Mouse (Mus musculus): ENCODE results near the gene Phf3. TPM values are rescaled to one million over a fixed set of nuclear protein-coding genes. Genes with fewer than 3 reads are reported as not detected.

Gene Phf3
- polyA plus RNA-seq, 1 experiment: 52.8 TPM

- H3K4me3 ChIP-seq (replicated peaks; ENCODE audit: insufficient read depth, low read depth, low read length): no peak overlapping the region
- no peak for TF ChIP-seq POLR2A (IDR thresholded peaks at IDR 0.05; ENCODE audit: borderline replicate concordance, insufficient read depth, low read length)
- TF ChIP-seq CTCF (IDR thresholded peaks at IDR 0.05; ENCODE audit: borderline replicate concordance, insufficient read depth, low read depth, low read length): no peak
- WGBS: 88% methylated on average over 3 of the region's 3 CpGs
- H3K27me3 ChIP-seq (ENCODE audit: control insufficient read depth, insufficient read depth, low read length): no peaks in the 10 kb centered on the region
- peaks cover 3% of the 10 kb centered on the region for H3K4me1 ChIP-seq (ENCODE audit: control insufficient read depth, insufficient read depth, low read length)
- no peak for DNase-seq
- H3K27ac ChIP-seq (ENCODE audit: insufficient read depth, low read length): no peak overlapping the region
These were observed 21.8 kb downstream of the Phf3 start for GRCm38 (mm10) chr1:30851920-30852319.

DNA sequence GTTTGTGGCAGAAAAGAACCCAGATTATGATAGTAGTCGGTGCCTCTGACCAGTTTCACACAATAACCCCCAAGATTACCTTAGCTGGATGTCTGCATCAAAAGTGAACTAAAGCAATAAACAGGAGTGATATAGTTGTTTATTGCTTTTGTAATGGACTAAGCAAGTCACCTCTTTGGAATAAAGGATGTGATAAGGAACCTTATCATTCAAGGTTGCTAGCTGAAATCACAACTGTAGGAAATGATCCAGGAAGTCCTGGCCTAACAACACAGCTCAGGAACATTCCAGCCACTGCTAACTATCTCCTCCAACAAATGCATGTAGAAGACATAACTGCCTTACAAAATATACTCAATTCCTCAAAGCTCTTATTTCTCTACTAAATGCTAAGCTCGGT is 22.8 kb downstream of the Phf3 start:
- 92% methylated on average over 2 of the region's 2 CpGs for WGBS
- Histone ChIP-seq H3K4me1 (ENCODE audit: control insufficient read depth, insufficient read depth, low read length) (peaks cover 5% of the 10 kb centered on the region), H3K27me3 (ENCODE audit: control insufficient read depth, insufficient read depth, low read length) (no peaks in the 10 kb centered on the region), H3K4me3 (replicated peaks; ENCODE audit: insufficient read depth, low read depth, low read length) (no peak overlapping the region), H3K27ac (ENCODE audit: insufficient read depth, low read length) (no peak overlapping the region)
- TF ChIP-seq POLR2A (IDR thresholded peaks at IDR 0.05; ENCODE audit: borderline replicate concordance, insufficient read depth, low read length) (no peak), CTCF (IDR thresholded peaks at IDR 0.05; ENCODE audit: borderline replicate concordance, insufficient read depth, low read depth, low read length) (no peak)
- DNase-seq: no peak

DNA sequence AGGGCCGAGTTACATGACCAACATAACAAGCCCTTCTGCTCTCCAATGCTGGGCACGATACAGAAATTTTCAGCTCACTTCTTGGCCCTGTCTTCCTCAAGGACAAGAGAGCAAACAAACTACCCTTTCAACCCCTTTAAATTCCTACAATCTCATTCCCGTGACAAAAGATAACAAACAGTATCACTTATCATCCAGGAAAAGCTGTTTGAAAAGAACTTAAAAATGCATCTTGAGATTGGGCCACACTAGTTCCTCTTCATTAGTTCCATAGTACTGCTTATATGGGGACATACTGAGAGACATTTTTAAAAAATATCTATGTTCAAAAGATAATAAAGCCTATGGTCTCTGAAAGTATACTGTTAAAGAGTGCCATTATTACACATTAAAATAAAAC is 23.8 kb downstream of the Phf3 start:
- no peak overlapping the region for H3K4me3 ChIP-seq (replicated peaks; ENCODE audit: insufficient read depth, low read depth, low read length)
- H3K4me1 ChIP-seq (ENCODE audit: control insufficient read depth, insufficient read depth, low read length): peaks cover 5% of the 10 kb centered on the region
- H3K27ac ChIP-seq (ENCODE audit: insufficient read depth, low read length): no peak overlapping the region
- no peak for DNase-seq
- H3K27me3 ChIP-seq (ENCODE audit: control insufficient read depth, insufficient read depth, low read length): no peaks in the 10 kb centered on the region
- TF ChIP-seq POLR2A (IDR thresholded peaks at IDR 0.05; ENCODE audit: borderline replicate concordance, insufficient read depth, low read length): no peak
- no peak for TF ChIP-seq CTCF (IDR thresholded peaks at IDR 0.05; ENCODE audit: borderline replicate concordance, insufficient read depth, low read depth, low read length)
- 78% methylated on average over 3 of the region's 3 CpGs for WGBS

- Histone ChIP-seq H3K27me3 (ENCODE audit: control insufficient read depth, insufficient read depth, low read length) (no peaks in the 10 kb centered on the region), H3K27ac (ENCODE audit: insufficient read depth, low read length) (no peak overlapping the region), H3K4me1 (ENCODE audit: control insufficient read depth, insufficient read depth, low read length) (peaks cover 5% of the 10 kb centered on the region), H3K4me3 (replicated peaks; ENCODE audit: insufficient read depth, low read depth, low read length) (no peak overlapping the region)
- WGBS: 74% methylated on average over 1 of the region's 1 CpGs
- no peak for DNase-seq
- TF ChIP-seq POLR2A (IDR thresholded peaks at IDR 0.05; ENCODE audit: borderline replicate concordance, insufficient read depth, low read length) (no peak), CTCF (IDR thresholded peaks at IDR 0.05; ENCODE audit: borderline replicate concordance, insufficient read depth, low read depth, low read length) (no peak)
These were observed 26.0 kb downstream of the Phf3 start for GRCm38 (mm10) chr1:30847706-30848105.

GRCm38 (mm10) chr1:30839662-30840061 is 34.1 kb downstream of the Phf3 start:
- no peak for DNase-seq
- no peak for TF ChIP-seq POLR2A (IDR thresholded peaks at IDR 0.05; ENCODE audit: borderline replicate concordance, insufficient read depth, low read length)
- no peak for TF ChIP-seq CTCF (IDR thresholded peaks at IDR 0.05; ENCODE audit: borderline replicate concordance, insufficient read depth, low read depth, low read length)
- Histone ChIP-seq H3K4me1 (ENCODE audit: control insufficient read depth, insufficient read depth, low read length) (0 out of 2 replicates have a peak, but pooled peaks cover 2% of the 10 kb centered on the region), H3K27me3 (ENCODE audit: control insufficient read depth, insufficient read depth, low read length) (no peaks in the 10 kb centered on the region), H3K4me3 (replicated peaks; ENCODE audit: insufficient read depth, low read depth, low read length) (no peak overlapping the region), H3K27ac (ENCODE audit: insufficient read depth, low read length) (no peak overlapping the region)
- 40% methylated on average over 3 of the region's 3 CpGs for WGBS

DNA sequence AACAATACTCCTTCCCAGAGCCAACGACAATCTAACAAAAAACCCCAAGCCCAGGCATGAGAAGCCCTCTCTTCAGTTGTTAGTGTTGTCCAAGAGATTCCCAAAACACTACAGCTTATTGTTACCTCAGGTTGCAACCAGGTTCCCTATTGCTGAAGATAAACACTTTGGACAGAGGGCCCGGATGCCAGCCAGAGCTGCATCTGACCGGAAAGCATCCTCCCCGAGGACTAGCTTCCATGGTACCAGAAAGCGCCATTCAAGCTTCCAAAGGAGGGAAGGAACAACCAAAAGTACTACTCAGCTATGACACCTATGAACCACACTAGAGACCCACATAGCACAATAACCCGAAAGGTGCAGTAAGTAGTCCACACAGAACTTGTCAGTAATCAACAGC is 38.2 kb downstream of the Phf3 start:
- Histone ChIP-seq H3K27me3 (ENCODE audit: control insufficient read depth, insufficient read depth, low read length) (no peaks in the 10 kb centered on the region), H3K4me1 (ENCODE audit: control insufficient read depth, insufficient read depth, low read length) (0 out of 2 replicates have a peak, but pooled peaks cover 2% of the 10 kb centered on the region), H3K27ac (ENCODE audit: insufficient read depth, low read length) (no peak overlapping the region), H3K4me3 (replicated peaks; ENCODE audit: insufficient read depth, low read depth, low read length) (no peak overlapping the region)
- TF ChIP-seq POLR2A (IDR thresholded peaks at IDR 0.05; ENCODE audit: borderline replicate concordance, insufficient read depth, low read length) (no peak), CTCF (IDR thresholded peaks at IDR 0.05; ENCODE audit: borderline replicate concordance, insufficient read depth, low read depth, low read length) (no peak)
- 77% methylated on average over 6 of the region's 6 CpGs for WGBS
- DNase-seq: no peak

DNA sequence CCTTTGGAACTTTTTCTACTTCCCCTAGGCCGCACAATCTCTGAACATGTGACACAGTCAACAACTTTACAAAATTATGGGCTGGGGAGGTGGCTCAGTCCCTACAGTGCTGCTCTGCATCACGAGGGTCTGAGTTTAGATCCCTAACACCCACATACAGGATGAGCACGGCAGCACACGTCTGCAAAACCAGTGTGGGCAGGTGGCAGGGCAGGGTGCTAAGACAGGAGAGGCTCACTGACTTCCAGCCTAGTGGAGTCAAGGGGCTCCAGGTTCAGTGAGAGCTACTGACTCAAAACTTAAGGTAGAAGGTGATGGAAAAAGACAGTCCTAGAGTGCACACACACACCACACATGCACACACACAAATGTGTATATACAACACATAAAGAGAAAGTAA is 40.9 kb downstream of the Phf3 start:
- no peak for DNase-seq
- Histone ChIP-seq H3K27me3 (ENCODE audit: control insufficient read depth, insufficient read depth, low read length) (no peaks in the 10 kb centered on the region), H3K4me3 (replicated peaks; ENCODE audit: insufficient read depth, low read depth, low read length) (no peak overlapping the region), H3K27ac (ENCODE audit: insufficient read depth, low read length) (no peak overlapping the region), H3K4me1 (ENCODE audit: control insufficient read depth, insufficient read depth, low read length) (no peaks in the 10 kb centered on the region)
- 72% methylated on average over 4 of the region's 4 CpGs for WGBS
- TF ChIP-seq POLR2A (IDR thresholded peaks at IDR 0.05; ENCODE audit: borderline replicate concordance, insufficient read depth, low read length) (no peak), CTCF (IDR thresholded peaks at IDR 0.05; ENCODE audit: borderline replicate concordance, insufficient read depth, low read depth, low read length) (no peak)

- 0 out of 2 replicates have a peak, but pooled peaks cover 2% of the 10 kb centered on the region for H3K4me1 ChIP-seq (ENCODE audit: control insufficient read depth, insufficient read depth, low read length)
- H3K27ac ChIP-seq (ENCODE audit: insufficient read depth, low read length): no peak overlapping the region
- DNase-seq: no peak
- no peaks in the 10 kb centered on the region for H3K27me3 ChIP-seq (ENCODE audit: control insufficient read depth, insufficient read depth, low read length)
- H3K4me3 ChIP-seq (replicated peaks; ENCODE audit: insufficient read depth, low read depth, low read length): no peak overlapping the region
- no peak for TF ChIP-seq CTCF (IDR thresholded peaks at IDR 0.05; ENCODE audit: borderline replicate concordance, insufficient read depth, low read depth, low read length)
- TF ChIP-seq POLR2A (IDR thresholded peaks at IDR 0.05; ENCODE audit: borderline replicate concordance, insufficient read depth, low read length): no peak
- 75% methylated on average over 6 of the region's 6 CpGs for WGBS
These were observed 54.3 kb downstream of the Phf3 start for GRCm38 (mm10) chr1:30819414-30819813.

Measured in cerebellum, adult 2 months (tissue).